Mouse (Mus musculus) heart, adult 2 months (tissue): ENCODE results near the gene Zbtb49.

ENCODE experiments used
- CTCF ChIP-seq: fragments of 200-600 bp; IDR thresholded peaks from 2 replicates; pipeline ENCODE4 v1.8.1; 2022; ENCODE audit warnings: antibody characterized with exemption, mild to moderate bottlenecking, moderate library complexity
- EP300 ChIP-seq: fragments of 200-500 bp; IDR thresholded peaks from 2 replicates; pipeline ENCODE4 v1.6.1; 2011; ENCODE audit warnings: low read depth, low read length, control low read depth; ENCODE audit not compliant: insufficient read depth
- POLR2A ChIP-seq: fragments of 200-500 bp; IDR thresholded peaks from 2 replicates; pipeline ENCODE4 v1.6.1; 2011; ENCODE audit warnings: mild to moderate bottlenecking, low read depth, low read length, control low read depth; ENCODE audit not compliant: insufficient read depth

- TF ChIP-seq CTCF (no peak), POLR2A (no peak), EP300 (no peak)
These were observed 14.9 kb downstream of the Zbtb49 start for GRCm38 (mm10) chr5:38205303-38205726.
